Mouse (Mus musculus) bone marrow, adult 2 months (tissue): Measurements from ENCODE around the gene Egfr.

Source experiments
- CTCF ChIP-seq: fragments of 200-500 bp; IDR thresholded peaks from 2 replicates; pipeline ENCODE4 v1.5.1; 2011; ENCODE audit warnings: low read length, control low read depth; ENCODE audit not compliant: control insufficient read depth, insufficient read depth
- POLR2A ChIP-seq: fragments of 200-500 bp; IDR thresholded peaks from 2 replicates; pipeline ENCODE4 v1.6.1; 2011; ENCODE audit warnings: low read depth, mild to moderate bottlenecking, control low read depth, low read length, borderline replicate concordance; ENCODE audit not compliant: control insufficient read depth

GRCm38 (mm10) chr11:16948756-16949155 is 196.8 kb downstream of the Egfr start:
- TF ChIP-seq CTCF: no peak
- TF ChIP-seq POLR2A: no peak
